Mouse (Mus musculus): ENCODE results near the gene S1pr5. TPM values are rescaled to one million over a fixed set of nuclear protein-coding genes. Genes with fewer than 3 reads are reported as not detected.
A peak's percentile ranks its signal among the peaks of the same experiment; 100 is the strongest.
"Not testable (repeated sequence)": the region's sequence is repeated elsewhere in the genome, so short reads cannot be mapped to it uniquely, and the experiment has no call there.

The S1pr5 gene
- polyA plus RNA-seq (2015; fragmentation: Nextera tagmentation; extraction: Ambion mirVana) = 0.05 and 0.11 TPM in 2 replicates

DNA sequence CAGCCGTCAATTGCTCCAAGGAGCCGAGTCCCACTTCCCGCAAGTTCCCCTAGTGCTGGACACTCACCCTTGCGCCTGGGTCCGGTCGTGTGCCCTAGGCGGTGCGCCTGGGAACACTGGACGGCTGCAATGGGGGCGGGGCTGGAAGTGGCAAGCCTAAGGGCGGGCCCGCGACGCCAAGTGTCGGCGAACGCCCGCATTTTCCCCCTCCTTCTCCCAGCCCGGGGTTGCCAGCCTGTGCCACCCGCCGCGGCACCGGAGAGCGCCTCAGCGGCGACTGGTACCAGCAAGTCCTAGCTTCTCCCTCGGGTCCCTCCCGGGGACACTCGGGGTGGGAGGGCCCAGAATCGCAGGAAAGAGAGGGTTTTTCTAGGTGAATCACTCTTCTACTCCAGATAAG lies at the start of gene S1pr5:
Gene S1pr5 (minus strand): TSS at position 118 of the 400 bp plus-strand sequence.
- H3K27ac ChIP-seq = no peak within 1 kb of the TSS
- ATAC-seq (replicated peaks; ENCODE audit: insufficient number of reproducible peaks, insufficient read depth, low FRiP score, low read depth) = no peak
- 2% methylated on average over 26 of the region's 30 CpGs for WGBS
- no peaks in the 10 kb centered on the region for H3K9me3 ChIP-seq (replicated peaks)
- H3K4me1 ChIP-seq (replicated peaks) = peaks cover 26% of the 10 kb centered on the region
- H3K4me2 ChIP-seq = peak within 1 kb of the TSS; percentile 66
- H3K4me3 ChIP-seq = peak within 1 kb of the TSS; percentile 42
- H3K36me3 ChIP-seq = no peaks in the 10 kb centered on the region
- peak within 1 kb of the TSS; percentile 46 for H3K9ac ChIP-seq
- peaks cover 84% of the 10 kb centered on the region for H3K27me3 ChIP-seq

DNA sequence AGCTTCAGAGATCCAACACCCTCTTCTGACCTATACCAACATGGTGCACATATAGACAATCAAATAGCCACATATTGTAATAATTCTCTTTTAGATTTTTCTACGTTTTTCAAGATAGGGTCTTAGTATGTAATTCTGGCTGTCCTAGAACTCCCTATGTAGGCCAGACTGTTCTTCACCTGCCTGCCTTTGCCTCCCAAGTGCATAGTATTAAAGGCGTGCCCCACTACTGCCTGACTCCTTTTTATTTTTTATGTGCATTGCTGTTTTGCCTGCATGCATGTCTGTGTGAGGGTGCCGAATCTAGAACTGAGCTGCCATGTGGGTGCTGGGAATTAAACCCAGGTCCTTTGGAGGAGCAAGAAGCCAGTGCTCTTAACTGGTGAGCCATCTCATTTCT lies 44.0 kb upstream of the S1pr5 start:
- no peaks in the 10 kb centered on the region for H3K27me3 ChIP-seq
- no peak overlapping the region for H3K4me2 ChIP-seq
- WGBS = 93% methylated on average over 3 of the region's 3 CpGs
- no peak overlapping the region for H3K4me3 ChIP-seq
- H3K9me3 ChIP-seq (replicated peaks) = no peaks in the 10 kb centered on the region
- H3K36me3 ChIP-seq = no peaks in the 10 kb centered on the region
- H3K9ac ChIP-seq = no peak overlapping the region
- peaks cover 24% of the 10 kb centered on the region for H3K4me1 ChIP-seq (replicated peaks)
- no peak for ATAC-seq (replicated peaks; ENCODE audit: insufficient number of reproducible peaks, insufficient read depth, low FRiP score, low read depth)
- no peak overlapping the region for H3K27ac ChIP-seq

DNA sequence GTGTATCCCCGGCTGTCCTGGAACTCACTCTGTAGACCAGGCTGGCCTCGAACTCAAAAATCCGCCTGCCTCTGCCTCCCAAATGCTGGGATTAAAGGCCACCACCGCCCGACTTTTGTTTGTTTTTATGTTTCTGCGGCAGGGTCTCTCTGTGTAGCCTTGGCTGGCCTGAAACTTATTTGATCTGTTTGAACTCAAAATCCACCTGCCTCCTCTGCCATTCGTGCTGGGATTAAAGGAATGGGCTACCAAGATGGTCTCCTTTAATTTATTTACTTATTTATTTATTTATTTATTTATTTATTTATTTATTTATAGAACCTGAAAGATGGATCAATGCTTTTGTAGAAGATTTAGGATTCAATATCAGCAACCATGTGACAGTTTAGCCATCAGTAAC lies 43.6 kb upstream of the S1pr5 start:
- H3K36me3 ChIP-seq = not testable (repeated sequence)
- peak overlapping the region; percentile 44; the same call in 1 of the 2 replicates for H3K9ac ChIP-seq

DNA sequence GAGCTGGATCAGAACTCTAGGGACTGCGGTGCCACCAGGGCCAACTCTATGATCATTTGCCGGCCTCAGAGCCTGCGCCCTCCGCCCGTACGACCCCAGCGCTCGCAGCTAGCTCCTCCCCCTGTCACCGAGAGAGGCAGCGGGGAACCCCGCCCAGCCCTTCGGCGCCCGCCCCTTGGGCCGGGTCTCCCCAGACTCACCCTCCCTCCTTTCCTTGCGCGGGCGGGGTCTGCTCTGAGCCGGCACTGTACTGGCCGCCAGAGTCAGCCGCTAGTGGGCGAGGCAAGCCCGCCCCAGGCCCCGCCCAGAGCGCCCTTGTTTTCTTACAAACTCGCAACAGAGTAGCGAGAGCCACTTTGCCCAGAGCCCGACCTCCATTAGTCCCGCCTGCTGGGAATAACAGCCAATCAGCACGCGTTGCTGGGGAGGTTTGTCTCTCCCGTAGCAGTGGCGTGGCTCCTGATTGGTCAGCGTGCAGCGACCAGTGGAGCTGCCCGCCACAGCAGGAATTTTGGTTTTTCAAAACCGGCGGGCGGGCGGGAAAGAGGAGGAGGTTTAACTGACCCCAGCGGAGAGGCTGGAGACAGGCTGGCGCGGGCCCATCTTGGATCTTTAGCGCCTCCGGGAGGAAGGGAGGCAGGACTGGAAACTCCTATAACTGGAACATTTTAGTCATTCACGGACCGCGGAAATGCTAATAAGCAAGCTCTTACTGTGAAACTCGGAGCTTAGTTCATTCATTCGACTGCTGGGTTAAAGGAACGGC lies 43.0 kb upstream of the S1pr5 start, which contains the start of gene Cdkn2d:
Gene Cdkn2d (minus strand): TSS at position 386 of the 766 bp plus-strand sequence.
- WGBS = under 1% methylated on average over 51 of the region's 51 CpGs
- peak; percentile 94 for ATAC-seq (replicated peaks; ENCODE audit: insufficient number of reproducible peaks, insufficient read depth, low FRiP score, low read depth)

More for the DNA sequence above, 43.6 kb upstream of the S1pr5 start:
- H3K9me3 ChIP-seq (replicated peaks); H3K27me3 ChIP-seq; ATAC-seq (replicated peaks; ENCODE audit: insufficient number of reproducible peaks, insufficient read depth, low FRiP score, low read depth): not testable (repeated sequence)
- 19% methylated on average over 7 of the region's 7 CpGs for WGBS
- Histone ChIP-seq H3K4me2 (peak overlapping the region; percentile 71), H3K27ac (peak overlapping the region; percentile 82), H3K4me1 (replicated peaks) (peaks cover 28% of the 10 kb centered on the region), H3K4me3 (peak overlapping the region; percentile 78)

DNA sequence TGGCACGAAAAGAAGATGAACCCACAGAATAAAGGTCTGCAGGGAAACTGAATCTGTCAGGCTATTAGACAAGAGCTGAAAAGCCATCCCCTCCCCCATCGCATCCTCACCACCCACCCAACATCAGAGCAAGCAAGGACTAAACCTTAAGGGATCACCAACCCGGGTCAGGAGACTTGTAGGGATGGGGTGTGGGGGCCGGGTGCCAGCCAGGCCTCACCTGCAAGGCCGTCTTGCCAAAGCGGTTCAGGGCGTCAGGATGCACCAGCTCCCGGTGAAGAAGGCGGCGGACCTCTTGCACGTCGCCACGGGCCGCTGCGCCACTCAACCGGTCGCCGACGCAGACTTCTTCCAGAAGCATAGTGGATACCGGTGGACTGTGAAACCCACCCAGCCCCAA lies 42.3 kb upstream of the S1pr5 start:
- Histone ChIP-seq H3K9ac (peak overlapping the region; percentile 93), H3K36me3 (no peaks in the 10 kb centered on the region), H3K4me1 (replicated peaks) (peaks cover 35% of the 10 kb centered on the region), H3K27me3 (no peaks in the 10 kb centered on the region), H3K4me3 (peak overlapping the region; percentile 78), H3K9me3 (replicated peaks) (no peaks in the 10 kb centered on the region), H3K4me2 (peak overlapping the region; percentile 74), H3K27ac (peak overlapping the region; percentile 92)
- ATAC-seq (replicated peaks; ENCODE audit: insufficient number of reproducible peaks, insufficient read depth, low FRiP score, low read depth) = no peak
- under 1% methylated on average over 20 of the region's 20 CpGs for WGBS

More for the DNA sequence above, 43.0 kb upstream of the S1pr5 start, which contains the start of gene Cdkn2d:
- Histone ChIP-seq H3K9ac (peak within 1 kb of the TSS; percentile 93), H3K4me3 (peak within 1 kb of the TSS; percentile 78), H3K4me1 (replicated peaks) (peaks cover 35% of the 10 kb centered on the region), H3K36me3 (no peaks in the 10 kb centered on the region), H3K9me3 (replicated peaks) (no peaks in the 10 kb centered on the region), H3K27me3 (no peaks in the 10 kb centered on the region), H3K27ac (peak within 1 kb of the TSS; percentile 92), H3K4me2 (peak within 1 kb of the TSS; percentile 74)

DNA sequence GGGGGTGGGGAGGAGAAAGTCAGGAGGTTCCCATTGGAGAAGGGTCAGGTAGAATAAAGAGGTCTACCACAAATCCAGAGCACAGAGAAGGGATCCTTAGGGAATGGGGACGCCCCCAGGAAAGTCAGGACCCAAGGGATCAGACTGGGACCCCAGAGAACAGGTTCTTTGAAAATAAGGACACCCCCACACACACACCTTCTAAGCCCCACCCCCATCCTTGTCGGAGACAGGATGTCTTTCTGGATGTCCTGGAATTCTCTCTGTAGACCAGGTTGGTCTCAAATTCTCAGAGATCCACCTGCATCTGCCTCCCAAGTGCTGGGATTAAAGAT lies 41.1 kb upstream of the S1pr5 start:
- H3K4me3 ChIP-seq = peak overlapping the region; percentile 78
- peak overlapping the region; percentile 94; the same call in 1 of the 2 replicates for H3K27ac ChIP-seq
- 72% methylated on average over 2 of the region's 2 CpGs for WGBS
- H3K4me2 ChIP-seq = peak overlapping the region; percentile 74
- ATAC-seq (replicated peaks; ENCODE audit: insufficient number of reproducible peaks, insufficient read depth, low FRiP score, low read depth) = no peak
- H3K27me3 ChIP-seq = no peaks in the 10 kb centered on the region
- peaks cover 4% of the 10 kb centered on the region; the same call in 1 of the 2 replicates for H3K36me3 ChIP-seq
- H3K9me3 ChIP-seq (replicated peaks) = no peaks in the 10 kb centered on the region
- H3K4me1 ChIP-seq (replicated peaks) = peaks cover 35% of the 10 kb centered on the region
- no peak overlapping the region for H3K9ac ChIP-seq

DNA sequence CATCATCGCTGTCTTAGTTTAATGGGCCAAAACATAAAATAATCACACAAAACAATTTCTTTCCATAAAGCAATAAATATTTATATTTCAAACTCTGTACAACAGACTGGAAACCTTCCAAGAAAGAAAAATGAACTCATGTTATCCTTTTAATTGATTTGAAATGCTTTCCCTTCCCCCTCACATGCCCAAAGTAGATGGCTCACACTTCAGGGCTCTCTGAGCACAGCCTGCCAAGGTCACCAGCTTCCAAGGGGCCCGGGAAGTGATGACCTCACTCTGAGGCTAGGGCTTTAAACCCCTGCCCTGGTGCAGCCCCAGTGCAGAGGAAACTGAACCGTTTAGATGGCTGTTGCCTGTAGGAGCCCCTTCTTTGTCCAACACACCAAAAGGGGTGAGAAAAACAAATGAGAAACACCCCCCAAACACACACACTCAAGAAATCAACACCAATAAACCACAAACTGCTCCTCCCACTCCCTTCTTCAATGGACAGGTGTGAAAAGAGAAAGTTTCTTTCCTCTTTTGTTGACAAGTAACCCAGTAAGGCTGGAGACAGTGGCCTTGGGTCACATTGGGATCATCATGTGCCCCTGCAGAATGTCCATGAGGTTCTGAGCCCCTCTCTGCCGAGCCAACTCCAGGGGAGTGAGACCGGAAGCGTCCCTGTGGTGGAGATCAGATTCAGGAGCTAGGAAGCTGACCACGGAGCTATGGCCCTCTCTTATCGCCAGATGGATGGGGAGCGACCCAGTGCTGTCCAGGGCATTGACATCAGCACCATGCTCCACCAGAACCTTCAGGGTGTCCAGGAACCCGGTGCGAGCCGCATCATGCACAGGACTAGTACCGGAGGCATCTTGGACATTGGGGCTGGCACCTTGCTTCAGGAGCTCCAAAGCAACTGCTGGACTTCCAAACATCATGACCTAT lies 40.4 kb upstream of the S1pr5 start:
- Histone ChIP-seq H3K36me3 (peaks cover 10% of the 10 kb centered on the region; the same call in 1 of the 2 replicates), H3K9ac (peak overlapping the region; percentile 49), H3K27ac (peak overlapping the region; percentile 94), H3K4me1 (replicated peaks) (peaks cover 35% of the 10 kb centered on the region), H3K9me3 (replicated peaks) (no peaks in the 10 kb centered on the region), H3K4me3 (peak overlapping the region; percentile 78), H3K4me2 (peak overlapping the region; percentile 74), H3K27me3 (no peaks in the 10 kb centered on the region)
- 66% methylated on average over 13 of the region's 13 CpGs for WGBS
- ATAC-seq (replicated peaks; ENCODE audit: insufficient number of reproducible peaks, insufficient read depth, low FRiP score, low read depth) = no peak

DNA sequence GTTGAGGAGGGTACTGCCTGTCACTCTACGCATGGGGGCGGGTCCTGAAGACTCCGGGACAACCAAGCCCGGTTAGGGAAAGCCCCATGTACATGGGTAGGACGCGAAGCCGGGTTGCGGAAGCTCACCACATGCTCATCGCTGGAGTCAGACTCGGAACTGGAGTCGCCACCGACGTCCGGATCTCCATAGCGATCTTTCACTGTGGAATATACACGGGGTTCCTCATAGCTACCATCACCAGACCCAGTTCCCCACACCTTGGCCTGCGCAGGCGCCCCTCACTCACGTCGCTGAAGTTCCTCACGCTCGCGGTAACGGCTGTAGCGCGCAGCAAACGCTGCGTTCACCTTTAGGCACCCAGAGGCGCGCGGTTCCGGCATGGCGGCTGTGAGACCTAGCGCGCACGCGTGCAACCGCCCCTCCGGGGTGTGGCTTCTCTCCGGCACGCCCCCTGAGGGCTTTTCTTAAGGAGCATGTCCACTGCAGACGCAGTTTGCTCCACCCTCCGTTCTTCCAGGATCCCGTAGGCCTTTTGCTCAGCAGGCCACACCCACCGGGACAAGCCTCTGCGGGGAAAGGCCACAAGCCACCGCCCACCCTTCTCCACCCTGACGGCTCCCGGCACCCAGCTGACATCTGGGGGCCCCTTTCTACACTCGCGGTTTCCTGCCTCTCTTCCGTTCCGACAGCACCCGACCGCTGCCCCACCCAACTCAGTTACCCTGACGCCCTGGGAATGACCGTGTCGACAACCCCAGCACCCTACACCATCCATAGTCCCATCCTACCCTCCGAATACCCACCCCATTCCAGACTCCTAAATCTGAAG lies 39.5 kb upstream of the S1pr5 start, which contains the start of gene Kri1:
Gene Kri1 (minus strand): TSS at position 399 of the 832 bp plus-strand sequence.
- H3K9me3 ChIP-seq (replicated peaks) = no peaks in the 10 kb centered on the region
- peak within 1 kb of the TSS; percentile 79 for H3K4me2 ChIP-seq
- H3K4me1 ChIP-seq (replicated peaks) = peaks cover 35% of the 10 kb centered on the region
- ATAC-seq (replicated peaks; ENCODE audit: insufficient number of reproducible peaks, insufficient read depth, low FRiP score, low read depth) = peak; percentile 71
- H3K9ac ChIP-seq = peak within 1 kb of the TSS; percentile 77
- under 1% methylated on average over 59 of the region's 59 CpGs for WGBS
- H3K36me3 ChIP-seq = peaks cover 14% of the 10 kb centered on the region; the same call in 1 of the 2 replicates
- H3K27ac ChIP-seq = peak within 1 kb of the TSS; percentile 94
- H3K4me3 ChIP-seq = peak within 1 kb of the TSS; percentile 78
- H3K27me3 ChIP-seq = no peaks in the 10 kb centered on the region

DNA sequence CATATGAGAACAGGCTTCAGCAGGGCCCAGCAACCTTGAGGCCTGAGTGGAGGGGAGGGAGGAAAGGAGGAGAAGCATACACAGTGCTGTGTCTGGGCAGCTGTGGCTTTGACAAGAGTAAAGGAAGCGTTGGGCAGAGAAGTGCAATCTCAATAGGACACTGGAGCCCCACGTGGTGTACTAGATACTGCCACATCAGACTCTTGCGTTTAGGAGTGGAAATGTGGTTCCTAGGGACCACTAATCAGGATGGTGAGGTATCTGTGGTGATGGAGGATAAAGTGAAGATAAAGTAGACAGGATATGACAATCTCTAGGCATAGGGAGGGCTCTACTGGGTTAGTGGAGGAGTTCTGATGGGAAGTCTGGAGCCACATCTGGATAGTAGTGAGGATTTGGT lies 38.5 kb upstream of the S1pr5 start:
- H3K4me3 ChIP-seq = peak overlapping the region; percentile 78
- H3K27me3 ChIP-seq = no peaks in the 10 kb centered on the region
- H3K36me3 ChIP-seq = peaks cover 23% of the 10 kb centered on the region
- peaks cover 35% of the 10 kb centered on the region for H3K4me1 ChIP-seq (replicated peaks)
- WGBS = 36% methylated on average over 3 of the region's 3 CpGs
- no peak for ATAC-seq (replicated peaks; ENCODE audit: insufficient number of reproducible peaks, insufficient read depth, low FRiP score, low read depth)
- H3K9me3 ChIP-seq (replicated peaks) = no peaks in the 10 kb centered on the region
- H3K9ac ChIP-seq = peak overlapping the region; percentile 77; the same call in 1 of the 2 replicates
- H3K4me2 ChIP-seq = peak overlapping the region; percentile 79
- H3K27ac ChIP-seq = no peak overlapping the region

DNA sequence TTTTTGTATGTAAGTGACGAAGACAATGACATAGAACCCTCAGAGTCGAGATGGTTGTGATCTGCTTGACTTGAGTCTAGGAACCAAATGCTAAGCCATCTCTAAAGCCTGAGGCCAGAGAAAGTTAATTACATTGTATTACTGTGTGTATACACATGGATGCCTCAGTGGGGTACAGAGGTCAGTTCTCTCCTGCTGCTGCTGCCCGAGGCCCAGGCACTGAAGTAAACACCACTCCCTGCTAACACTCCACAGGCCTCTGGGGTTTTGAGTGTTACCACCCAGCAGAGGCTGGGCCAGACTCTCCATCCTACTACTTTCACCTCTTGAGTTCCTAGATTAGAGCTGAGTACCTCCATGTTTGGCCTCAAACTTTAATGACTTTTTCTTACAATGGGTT lies 35.8 kb upstream of the S1pr5 start:
- H3K4me2 ChIP-seq = no peak overlapping the region
- no peak overlapping the region for H3K27ac ChIP-seq
- ATAC-seq (replicated peaks; ENCODE audit: insufficient number of reproducible peaks, insufficient read depth, low FRiP score, low read depth) = no peak
- H3K9me3 ChIP-seq (replicated peaks) = no peaks in the 10 kb centered on the region
- no peaks in the 10 kb centered on the region for H3K27me3 ChIP-seq
- peaks cover 49% of the 10 kb centered on the region for H3K36me3 ChIP-seq
- peaks cover 17% of the 10 kb centered on the region for H3K4me1 ChIP-seq (replicated peaks)
- H3K9ac ChIP-seq = no peak overlapping the region
- H3K4me3 ChIP-seq = no peak overlapping the region
- 83% methylated on average over 3 of the region's 3 CpGs for WGBS
